Mouse (Mus musculus): ENCODE measurements around the gene Tssc4. TPM values are rescaled to one million over a fixed set of nuclear protein-coding genes. Genes with fewer than 3 reads are reported as not detected.

The Tssc4 gene
- total RNA-seq, 1 experiment from 2014 or later = 25.5 TPM

- peak; percentile 40 for ATAC-seq (replicated peaks; ENCODE audit: low read depth, poor library complexity, severe bottlenecking)
Observed at GRCm38 (mm10) chr7:143106672-143107465, 37.8 kb downstream of the Tssc4 start.

DNA sequence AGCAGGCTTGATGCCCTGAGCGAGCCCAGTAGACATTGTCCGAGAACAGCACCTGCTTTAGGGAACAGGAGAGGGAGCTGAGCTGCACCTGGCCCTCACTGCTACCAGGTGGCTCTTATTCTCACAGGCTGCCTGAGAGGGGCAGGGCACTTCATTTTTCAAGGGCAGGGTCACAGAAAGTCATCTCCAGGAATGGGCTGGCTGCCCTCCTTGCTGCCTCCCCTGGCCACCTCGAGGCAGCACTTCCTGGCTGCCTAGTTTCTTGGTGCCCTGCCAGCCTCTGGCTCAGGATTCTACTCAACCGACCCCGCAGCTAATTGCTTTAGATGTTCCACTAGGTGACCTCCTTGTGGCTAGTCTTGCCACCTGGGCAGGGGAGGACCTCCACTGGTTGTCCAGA, 39.2 kb downstream of the Tssc4 start:
- no peak for ATAC-seq (replicated peaks; ENCODE audit: low read depth, poor library complexity, severe bottlenecking)

GRCm38 (mm10) chr7:143108996-143109660, 40.1 kb downstream of the Tssc4 start:
- no peak for ATAC-seq (replicated peaks; ENCODE audit: low read depth, poor library complexity, severe bottlenecking)

- no peak for ATAC-seq (replicated peaks; ENCODE audit: low read depth, poor library complexity, severe bottlenecking)
Observed at GRCm38 (mm10) chr7:143109696-143110095, 40.6 kb downstream of the Tssc4 start.

DNA sequence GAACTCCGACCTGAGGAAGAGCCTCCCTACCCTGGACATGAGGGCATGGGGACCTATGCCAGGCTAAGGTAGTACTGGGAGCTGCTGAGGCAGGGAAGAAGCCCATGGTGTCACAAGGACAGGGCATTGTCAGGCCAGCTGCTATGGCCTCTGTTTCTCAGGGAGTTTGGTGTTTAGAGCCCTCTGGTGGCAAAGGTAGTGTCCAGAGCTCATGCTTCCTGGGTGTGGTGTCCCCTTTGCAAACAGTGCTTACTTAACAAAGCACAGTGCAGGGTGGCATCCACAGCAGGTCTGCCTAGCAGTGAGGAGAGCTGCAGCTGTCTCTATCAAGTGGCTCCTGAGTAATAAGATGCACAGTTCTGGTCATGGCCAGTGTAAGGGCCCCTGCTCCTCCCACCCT, 41.8 kb downstream of the Tssc4 start:
- ATAC-seq (replicated peaks; ENCODE audit: low read depth, poor library complexity, severe bottlenecking) = no peak

DNA sequence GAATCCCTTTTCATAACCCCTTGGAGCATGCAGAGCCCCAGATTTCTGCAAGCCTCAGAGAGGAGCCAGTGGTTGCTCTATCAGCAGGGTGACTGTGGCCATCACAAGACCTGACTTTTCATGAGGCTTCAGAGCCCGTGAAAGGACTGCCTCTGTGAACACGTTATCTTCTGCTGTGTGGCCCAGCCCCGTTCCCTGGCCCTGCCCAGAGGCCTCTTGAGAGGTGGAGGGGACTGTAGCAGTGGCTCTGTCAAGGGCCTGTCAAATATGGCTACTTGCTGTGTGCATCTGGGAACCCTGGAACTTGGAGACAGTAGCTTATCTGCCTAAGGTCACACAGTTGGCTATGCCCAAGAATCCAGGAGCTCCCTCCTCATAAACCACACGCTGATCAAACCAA, 42.7 kb downstream of the Tssc4 start:
- no peak for ATAC-seq (replicated peaks; ENCODE audit: low read depth, poor library complexity, severe bottlenecking)

DNA sequence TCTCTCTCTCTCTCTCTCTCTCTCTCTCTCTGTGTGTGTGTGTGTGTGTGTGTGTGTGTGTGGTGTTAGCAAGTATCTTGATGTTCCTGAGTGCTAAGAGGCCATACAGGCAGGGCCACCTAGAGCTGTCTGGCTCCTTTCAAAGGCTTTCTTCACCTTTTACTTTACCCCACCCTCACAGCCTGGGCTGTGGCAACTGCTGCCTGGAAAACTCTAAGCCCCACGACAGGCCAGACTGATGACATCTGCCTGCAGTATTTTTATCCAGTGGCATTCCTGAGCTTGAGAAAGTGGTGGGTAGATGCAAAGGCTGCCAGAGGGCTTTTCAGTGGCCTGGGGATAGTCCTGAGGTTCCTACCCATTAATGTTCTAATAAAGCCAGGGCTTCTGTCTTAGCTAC, 43.3 kb downstream of the Tssc4 start:
- no peak for ATAC-seq (replicated peaks; ENCODE audit: low read depth, poor library complexity, severe bottlenecking)

GRCm38 (mm10) chr7:143114773-143115172, 45.7 kb downstream of the Tssc4 start:
- no peak for ATAC-seq (replicated peaks; ENCODE audit: low read depth, poor library complexity, severe bottlenecking)

DNA sequence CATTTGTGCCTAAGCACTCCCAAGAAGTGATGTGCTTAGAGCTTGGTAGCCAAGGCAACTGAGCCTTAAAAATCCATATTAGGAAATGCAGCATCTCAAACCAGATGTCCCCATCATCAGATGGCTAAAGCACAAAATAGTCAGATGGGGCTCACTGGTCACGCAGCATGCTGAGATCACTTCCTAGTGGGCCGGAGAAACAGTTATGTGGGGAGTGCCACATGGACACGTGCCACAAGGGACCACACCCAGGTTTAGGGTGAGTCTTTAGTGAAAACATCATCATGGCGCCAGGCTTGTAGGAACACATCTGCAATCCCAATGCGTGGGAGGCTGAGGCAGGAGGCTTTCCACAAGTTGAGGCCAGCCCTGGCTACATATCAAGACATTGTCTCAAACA, 47.5 kb downstream of the Tssc4 start:
- no peak for ATAC-seq (replicated peaks; ENCODE audit: low read depth, poor library complexity, severe bottlenecking)

DNA sequence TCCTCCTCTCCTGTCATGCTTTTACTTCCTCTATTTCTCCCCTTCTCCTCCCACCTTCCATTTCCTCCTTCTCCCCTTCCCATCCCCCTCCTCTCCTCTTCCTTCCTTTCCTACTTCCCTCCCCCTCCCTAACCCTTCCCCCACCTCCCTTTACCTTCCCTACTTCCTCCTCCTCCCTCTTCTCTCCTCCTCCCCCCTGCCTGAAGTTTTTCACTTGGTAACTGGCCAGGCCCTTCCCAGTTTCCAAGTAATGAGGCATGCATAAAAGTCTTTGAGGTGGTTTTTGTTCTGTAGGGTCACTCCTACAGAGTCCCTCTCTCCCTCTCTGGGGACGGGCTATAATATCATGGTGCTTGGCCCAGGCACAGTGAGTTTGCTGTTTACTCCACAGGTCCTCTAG, 50.4 kb downstream of the Tssc4 start:
- peak; percentile 7; the same call in 1 of the 2 replicates for ATAC-seq (replicated peaks; ENCODE audit: low read depth, poor library complexity, severe bottlenecking)

DNA sequence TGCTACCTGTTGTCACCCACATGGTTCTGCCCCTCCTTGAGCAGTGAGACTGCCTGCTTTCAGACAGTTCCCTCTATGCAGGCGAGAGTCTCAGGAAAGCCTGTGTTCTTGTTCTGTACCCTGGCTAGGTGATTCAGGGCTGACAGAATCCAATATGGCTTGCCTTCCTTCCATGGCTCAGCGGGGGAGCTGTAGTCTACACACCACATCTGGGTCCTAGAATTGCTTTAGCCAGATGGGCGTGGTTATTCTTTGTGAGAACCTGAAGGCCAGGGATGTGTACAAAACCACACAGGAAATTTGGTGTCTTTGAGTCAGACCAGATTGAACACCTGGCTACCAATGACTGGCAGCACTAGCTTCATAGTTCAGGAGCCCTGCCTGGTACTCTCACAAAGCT, 50.8 kb downstream of the Tssc4 start:
- 0 out of 2 replicates have a peak, but pooled peaks have one; percentile 17 for ATAC-seq (replicated peaks; ENCODE audit: low read depth, poor library complexity, severe bottlenecking)

Other genes starting within 250 kb of the Tssc4 start
- gene Th, start 138.1 kb upstream of the Tssc4 start, total RNA-seq (2017) = not detected in 2 replicates
- 0.27 TPM in 1 of 2 replicates, not detected in the other for gene Ascl2, start 100.0 kb upstream of the Tssc4 start, total RNA-seq (2017)
- 115 and 119 TPM in 2 replicates for gene Tspan32, start 64.2 kb upstream of the Tssc4 start, total RNA-seq (2017)
- 187 and 210 TPM in 2 replicates for gene Cd81, start 16.5 kb upstream of the Tssc4 start, total RNA-seq (2017)
- not detected in 2 replicates for gene Trpm5, start 25.4 kb downstream of the Tssc4 start, total RNA-seq (2017)
- not detected in 2 replicates for gene Kcnq1, start 37.1 kb downstream of the Tssc4 start, total RNA-seq (2017)